Mouse (Mus musculus) olfactory bulb, adult 2 months (tissue): ENCODE measurements at regions not wholly inside any gene's neighbourhood (a gene's known extent, or its start where the extent isn't known, plus 50 kb on each side); places are given as distances from the start of the nearest gene placed in this dataset.

Experiments used
- H3K27ac ChIP-seq: fragments of 200-500 bp; 2 replicates; pipeline ENCODE4 v1.5.1; 2012; ENCODE audit warnings: low read depth, low read length; ENCODE audit not compliant: insufficient read depth
- H3K4me1 ChIP-seq: fragments of 200-500 bp; 2 replicates; pipeline ENCODE4 v1.6.1; 2012; ENCODE audit warnings: low read length; ENCODE audit not compliant: control insufficient read depth, insufficient read depth
- H3K4me3 ChIP-seq: fragments of 200-500 bp; 2 replicates; pipeline ENCODE4 v1.5.1; 2012; ENCODE audit warnings: mild to moderate bottlenecking, low read depth, low read length, moderate library complexity; ENCODE audit not compliant: insufficient read depth
- CTCF ChIP-seq: fragments of 200-500 bp; IDR thresholded peaks from 2 replicates; pipeline ENCODE4 v1.5.1; 2012; ENCODE audit warnings: low read depth, mild to moderate bottlenecking, low read length, moderate library complexity; ENCODE audit not compliant: insufficient read depth
- POLR2A ChIP-seq: fragments of 200-500 bp; IDR thresholded peaks from 2 replicates; pipeline ENCODE4 v1.6.1; 2012; ENCODE audit warnings: mild to moderate bottlenecking, low read depth, low read length, moderate library complexity; ENCODE audit not compliant: insufficient read depth
- WGBS: fragments of 180-500 bp; shearing (Covaris S2); methylation state at CpG from one replicate; pipeline ENCODE4 v1.1.7; 2018; 5-methylcytosine and 5-hydroxymethylcytosine counted together

- TF ChIP-seq CTCF, result no peak
- TF ChIP-seq POLR2A, result no peak
- no peak overlapping the region for H3K27ac ChIP-seq
- no peak overlapping the region for H3K4me3 ChIP-seq
- 82% methylated on average over 4 of the region's 4 CpGs for WGBS
- no peaks in the 10 kb centered on the region for H3K4me1 ChIP-seq
Measured at GRCm38 (mm10) chr4:67853001-67853400, 1025.6 kb downstream of the Tlr4 start.

DNA sequence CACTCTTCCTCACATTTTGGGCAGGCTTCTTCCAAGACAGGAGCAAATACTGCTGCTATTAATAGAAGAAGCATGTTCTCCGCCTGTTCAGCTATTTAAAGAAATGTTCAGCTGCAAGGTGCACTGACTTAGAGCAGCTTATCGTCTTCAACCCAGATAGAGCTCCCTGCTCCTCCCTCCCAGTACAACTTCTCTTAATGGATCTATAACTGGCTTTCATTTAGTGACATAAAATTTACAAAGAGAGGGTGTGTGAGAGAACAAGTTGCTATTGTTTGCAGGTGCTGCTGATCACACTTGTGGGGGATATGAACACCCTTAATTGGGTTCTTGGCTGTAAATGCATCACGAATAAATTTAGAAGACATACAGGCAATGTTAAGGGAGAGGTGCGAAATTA lies 1006.0 kb downstream of the Tlr4 start:
- no peaks in the 10 kb centered on the region for H3K4me1 ChIP-seq
- TF ChIP-seq CTCF (no peak), POLR2A (no peak)
- no peak overlapping the region for H3K27ac ChIP-seq
- no peak overlapping the region for H3K4me3 ChIP-seq
- 34% methylated on average over 4 of the region's 4 CpGs for WGBS

- Histone ChIP-seq H3K4me1 (no peaks in the 10 kb centered on the region), H3K27ac (no peak overlapping the region), H3K4me3 (no peak overlapping the region)
- TF ChIP-seq CTCF, result no peak
- no peak for TF ChIP-seq POLR2A
- WGBS, result 70% methylated on average over 1 of the region's 1 CpGs
Measured at GRCm38 (mm10) chr4:67825484-67825883, 998.1 kb downstream of the Tlr4 start.

- Histone ChIP-seq H3K4me1 (no peaks in the 10 kb centered on the region), H3K27ac (no peak overlapping the region), H3K4me3 (no peak overlapping the region)
- TF ChIP-seq POLR2A (no peak), CTCF (no peak)
- 23% methylated on average over 1 of the region's 1 CpGs for WGBS
Measured at GRCm38 (mm10) chr4:67796050-67796449, 968.7 kb downstream of the Tlr4 start.
